Comparison of ENCODE assay signal across 17 mouse cellular contexts in the genomic region with DNA sequence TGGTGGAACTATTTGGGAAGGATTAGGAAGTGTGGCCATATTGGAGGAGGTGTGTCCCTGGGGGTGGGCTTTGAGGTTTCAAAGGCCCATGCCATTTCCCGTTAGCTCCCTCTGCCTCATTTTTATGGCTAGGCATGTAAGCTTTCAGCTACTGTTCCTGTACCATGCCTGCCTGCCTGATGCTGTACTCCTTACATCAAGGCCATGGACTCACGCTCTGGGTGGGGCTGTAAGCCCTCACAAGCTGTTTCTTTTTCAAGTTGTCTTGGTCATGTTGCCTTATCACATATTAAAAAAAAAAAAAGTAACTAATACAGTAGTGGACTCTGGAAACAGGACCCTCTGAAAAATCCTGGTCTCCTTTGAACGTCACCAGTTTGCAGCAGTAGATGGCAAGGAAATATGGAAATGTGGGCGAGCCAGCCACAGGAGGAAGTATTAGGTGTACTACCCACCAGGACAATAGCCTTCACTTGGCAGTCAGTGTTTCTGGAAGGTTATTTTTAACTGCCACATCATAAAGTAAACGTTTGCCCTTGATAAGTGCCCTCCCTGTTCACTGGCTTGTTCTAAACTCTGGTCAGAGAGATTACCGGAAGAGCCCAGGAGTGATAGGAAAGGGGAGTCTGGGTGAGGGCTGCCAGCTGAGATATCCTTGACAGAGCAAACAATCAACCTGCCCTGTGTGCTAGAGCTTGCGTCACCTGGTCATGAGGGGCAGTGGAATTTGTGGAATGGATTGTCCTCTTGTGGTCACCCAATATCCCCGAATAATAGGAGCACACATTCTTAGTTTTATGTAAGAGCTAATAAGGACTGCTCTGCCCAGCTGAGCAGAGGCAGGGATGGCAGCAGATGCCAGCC.
A peak's percentile ranks its signal among the peaks of the same experiment; 100 is the strongest.
DNase-seq lines count a peak whose midpoint lies in the region; ATAC-seq and TF ChIP-seq lines count a peak whose summit lies in the region.
"Had no signal": no experiment of that assay in that cellular context is flagged by ENCODE, and none has a peak within 500 bp of the region (broad histone marks: within the 10 kb centered on the region; RNA-seq: fewer than 3 reads in every experiment).

No protein-coding gene starts in this region.

- H3K4me3 ChIP-seq in heart, embryonic 14.5 days (ENCODE audit: control insufficient read depth in 1 of 2, insufficient read depth in 1 of 2, low read depth in 1 of 2, low read length in 2 of 2), result no peak overlapping the region
- H3K4me3 ChIP-seq in liver, adult 2 months (ENCODE audit: insufficient read depth, low read depth, low read length), result no peak overlapping the region
- H3K4me3 ChIP-seq in cerebellum, adult 2 months (replicated peaks; ENCODE audit: insufficient read depth, low read depth, low read length), result no peak overlapping the region
- no peak overlapping the region for H3K4me3 ChIP-seq in gastrocnemius, adult 2 months
- H3K4me3 ChIP-seq: hindbrain, embryonic 15.5 days; layer of hippocampus, adult 2 months; limb, embryonic 12.5 days; midbrain, embryonic 13.5 days; neural tube, embryonic 15.5 days had no signal

- H3K9ac ChIP-seq in heart, embryonic 14.5 days (ENCODE audit: low read length), result no peak overlapping the region
- H3K9ac ChIP-seq in liver, adult 2 months (ENCODE audit: low read depth, low read length), result no peak overlapping the region
- H3K9ac ChIP-seq: hindbrain, embryonic 15.5 days; limb, embryonic 12.5 days; midbrain, embryonic 13.5 days; neural tube, embryonic 15.5 days had no signal

- H3K4me2 ChIP-seq in heart, embryonic 14.5 days (ENCODE audit: low read length), result peak overlapping the region; percentile 29
- H3K4me2 ChIP-seq: hindbrain, embryonic 15.5 days; limb, embryonic 12.5 days; midbrain, embryonic 13.5 days; neural tube, embryonic 15.5 days had no signal

- 21% methylated on average over 8 of the region's 8 CpGs for WGBS in heart, embryonic 14.5 days
- 32% methylated on average over 8 of the region's 8 CpGs for WGBS in liver, adult 2 months
- 82% methylated on average over 8 of the region's 8 CpGs for WGBS in cerebellum, adult 2 months

- H3K79me2 ChIP-seq in liver, adult 2 months (ENCODE audit: control insufficient read depth, insufficient read depth, low read length), result peaks cover 3% of the 10 kb centered on the region; the same call in 1 of the 2 replicates

- ATAC-seq in heart, embryonic 14.5 days (ENCODE audit: insufficient number of reproducible peaks, insufficient read depth, low FRiP score, low read depth), result peak; percentile 95
- ATAC-seq: forebrain, embryonic 14.5 days; midbrain, embryonic 13.5 days had no signal

- intact Hi-C loops in gastrocnemius, adult 2 months (cut with DNase I), result no loop called here
- intact Hi-C loops in gastrocnemius, postnatal 14 days (cut with DNase I; ENCODE audit: low total_unique reads), result no loop called here

- no peaks in the 10 kb centered on the region for H3K9me3 ChIP-seq in heart, embryonic 14.5 days (ENCODE audit: control insufficient read depth, low read length)
- H3K9me3 ChIP-seq: hindbrain, embryonic 15.5 days; limb, embryonic 12.5 days; midbrain, embryonic 13.5 days; neural tube, embryonic 15.5 days had no signal

- no peaks in the 10 kb centered on the region for H3K36me3 ChIP-seq in heart, embryonic 14.5 days (ENCODE audit: control insufficient read depth, insufficient read depth, low read length)
- H3K36me3 ChIP-seq in liver, adult 2 months (ENCODE audit: control insufficient read depth, insufficient read depth, low read length), result no peaks in the 10 kb centered on the region
- H3K36me3 ChIP-seq: hindbrain, embryonic 15.5 days; limb, embryonic 12.5 days; midbrain, embryonic 13.5 days; neural tube, embryonic 15.5 days had no signal

- peak overlapping the region; percentile 91 to 97 for H3K27ac ChIP-seq in heart, embryonic 14.5 days (replicated peaks in 1 of 2; ENCODE audit: control insufficient read depth in 1 of 2, insufficient read depth in 1 of 2, low read depth in 2 of 2, low read length in 2 of 2)
- peak overlapping the region; percentile 58 for H3K27ac ChIP-seq in liver, adult 2 months (replicated peaks; ENCODE audit: insufficient read depth, low read depth, low read length)
- no peak overlapping the region for H3K27ac ChIP-seq in cerebellum, adult 2 months (ENCODE audit: insufficient read depth, low read length)
- no peak overlapping the region for H3K27ac ChIP-seq in gastrocnemius, adult 2 months
- H3K27ac ChIP-seq: hindbrain, embryonic 15.5 days; layer of hippocampus, adult 2 months; limb, embryonic 12.5 days; midbrain, embryonic 13.5 days; neural tube, embryonic 15.5 days had no signal

- TF ChIP-seq POLR2A in liver, adult 2 months (IDR thresholded peaks at IDR 0.05; ENCODE audit: extremely low read depth, insufficient read depth, low read length), result no peak
- TF ChIP-seq POLR2A in cerebellum, adult 2 months (IDR thresholded peaks at IDR 0.05; ENCODE audit: borderline replicate concordance, insufficient read depth, low read length), result no peak

- no peaks in the 10 kb centered on the region for H3K27me3 ChIP-seq in heart, embryonic 14.5 days (ENCODE audit: control insufficient read depth, insufficient read depth, low read length)
- no peaks in the 10 kb centered on the region for H3K27me3 ChIP-seq in liver, adult 2 months (ENCODE audit: control insufficient read depth, insufficient read depth, low read length)
- no peaks in the 10 kb centered on the region for H3K27me3 ChIP-seq in cerebellum, adult 2 months (ENCODE audit: control insufficient read depth, insufficient read depth, low read length)
- H3K27me3 ChIP-seq: hindbrain, embryonic 15.5 days; limb, embryonic 12.5 days; midbrain, embryonic 13.5 days; neural tube, embryonic 15.5 days had no signal

- DNase-seq in 3T3-L1 (ENCODE audit: low read depth, low spot score), result peak; percentile 36
- peak; percentile 97 for DNase-seq in liver, adult 2 months (ENCODE audit: extremely low read depth, low read depth, low spot score)
- DNase-seq in lung, postnatal 10 days, result peak; percentile 62
- no peak for DNase-seq in cerebellum, adult 2 months
- DNase-seq in cerebellum, adult 18-20 months, result no peak
- no peak for DNase-seq in gastrocnemius, adult 2 months
- no peak for DNase-seq in gastrocnemius, postnatal 14 days
- DNase-seq: adrenal gland, postnatal 10 days; cerebellum, adult 11 months; thymus, postnatal 14 days had no signal

- H3K4me1 ChIP-seq in heart, embryonic 14.5 days (ENCODE audit: control insufficient read depth in 2 of 2, insufficient read depth in 2 of 2, low read length in 2 of 2), result peaks cover 24 to 34% of the 10 kb centered on the region in 2 experiments
- peaks cover 8% of the 10 kb centered on the region for H3K4me1 ChIP-seq in liver, adult 2 months (ENCODE audit: control insufficient read depth, insufficient read depth, low read length)
- H3K4me1 ChIP-seq in cerebellum, adult 2 months (ENCODE audit: control insufficient read depth, insufficient read depth, low read length), result no peaks in the 10 kb centered on the region
- H3K4me1 ChIP-seq: hindbrain, embryonic 15.5 days; midbrain, embryonic 13.5 days; neural tube, embryonic 15.5 days had no signal

- 0 out of 2 replicates have a peak, but pooled peaks have one; percentile 6 for TF ChIP-seq CTCF in liver, adult 2 months (IDR thresholded peaks at IDR 0.05; ENCODE audit: low read depth, low read length)
- no peak for TF ChIP-seq CTCF in cerebellum, adult 2 months (IDR thresholded peaks at IDR 0.05; ENCODE audit: borderline replicate concordance, insufficient read depth, low read depth, low read length)
- no peak for TF ChIP-seq CTCF in gastrocnemius, adult 2 months (IDR thresholded peaks at IDR 0.05)

Comparison
In these comparisons a context has a peak if more than half of its experiments do, and no peak if none do; other contexts are left out.
1. DNase-seq: peak in 3T3-L1 (single experiment), liver, adult 2 months (single experiment) and lung, postnatal 10 days (single experiment); none in cerebellum, adult 2 months (0 of 2), cerebellum, adult 18-20 months (0 of 2), gastrocnemius, adult 2 months (single experiment) and gastrocnemius, postnatal 14 days (single experiment).
2. H3K27ac ChIP-seq: peak in heart, embryonic 14.5 days (2 of 2) and liver, adult 2 months (single experiment); none in cerebellum, adult 2 months (single experiment) and gastrocnemius, adult 2 months (single experiment).